Mouse (Mus musculus) B cell, adult 2 months (primary cell): Measurements from ENCODE around the gene Supt7l.
A peak's percentile ranks its signal among the peaks of the same experiment; 100 is the strongest.

Experiments
- DNase-seq, 2 experiments: peaks; one replicate each; pipeline ENCODE4 v3.0.0; 2022

The Supt7l gene

DNA sequence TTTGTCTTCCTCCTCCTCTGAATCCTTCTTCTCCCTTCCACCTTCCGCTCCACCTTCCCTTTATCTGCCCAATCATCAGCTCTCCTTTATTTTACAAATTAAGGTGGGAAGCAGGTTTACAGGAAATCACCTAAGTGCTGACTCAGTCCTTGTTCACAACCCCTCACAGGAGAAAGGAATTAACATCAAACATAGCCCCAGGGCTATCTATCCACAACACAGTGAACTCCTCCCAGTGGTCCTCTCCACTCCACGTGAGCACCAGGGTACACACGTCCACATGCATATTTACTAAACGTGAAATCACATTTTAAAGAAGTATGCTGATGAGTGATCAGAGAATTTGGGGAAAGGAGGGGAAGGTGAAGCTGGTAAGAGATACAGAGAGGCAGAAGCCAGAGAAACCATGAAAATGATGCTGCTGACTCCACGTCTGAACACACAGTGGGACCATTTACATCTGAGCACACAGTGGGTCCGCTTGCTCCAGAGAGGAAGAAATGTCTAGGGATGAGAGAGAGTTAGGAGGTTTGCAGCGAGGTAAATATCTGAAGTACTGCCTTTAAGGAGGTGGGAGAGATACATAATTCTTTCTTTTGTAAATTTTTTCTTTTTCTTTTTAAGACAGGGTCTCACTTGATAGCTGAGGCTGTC is 38.4 kb downstream of the Supt7l start:
- no peak for DNase-seq

DNA sequence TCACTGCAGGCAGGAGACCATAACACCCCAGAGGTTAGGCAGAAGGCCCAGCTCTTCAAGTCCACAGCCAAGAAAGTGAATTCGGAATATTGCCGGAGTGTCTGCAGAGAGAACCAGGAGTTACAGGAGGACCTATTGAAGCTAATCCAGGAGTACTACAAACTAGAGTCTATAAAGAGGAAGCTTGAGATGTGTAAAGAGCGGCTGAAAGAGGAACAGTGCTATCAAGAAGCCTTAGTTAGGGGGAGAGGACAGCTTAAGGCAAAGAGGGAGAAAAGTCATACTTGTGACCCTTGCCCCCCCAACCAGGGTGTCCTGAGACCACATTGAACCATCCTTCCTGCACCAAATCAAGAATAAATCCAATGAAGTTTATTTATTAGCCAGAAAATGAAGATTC is 39.7 kb downstream of the Supt7l start:
- no peak for DNase-seq

DNA sequence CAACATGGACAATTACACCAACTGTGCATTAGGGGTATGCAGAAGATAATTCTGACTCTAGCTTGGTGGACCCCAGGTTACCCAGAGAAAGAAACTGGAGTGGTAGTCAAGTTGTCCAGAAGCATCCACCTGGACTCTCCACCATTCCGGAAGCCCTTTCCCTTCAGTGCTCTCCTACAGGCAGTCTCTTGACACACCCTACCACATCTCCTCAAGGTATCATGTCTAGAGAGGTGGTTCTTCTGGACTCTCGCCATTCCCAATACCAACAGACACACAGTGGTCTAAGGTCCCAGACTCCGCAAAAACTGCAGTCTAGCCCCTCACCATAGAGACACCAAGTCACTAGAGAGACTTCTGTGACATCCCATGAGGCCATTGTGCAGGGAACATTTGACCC is 42.2 kb downstream of the Supt7l start, which contains the start of gene 4930548H24Rik:
Gene 4930548H24Rik, plus strand, starts transcription at position 301 of the 400 bp plus-strand sequence.
- DNase-seq, result no peak

DNA sequence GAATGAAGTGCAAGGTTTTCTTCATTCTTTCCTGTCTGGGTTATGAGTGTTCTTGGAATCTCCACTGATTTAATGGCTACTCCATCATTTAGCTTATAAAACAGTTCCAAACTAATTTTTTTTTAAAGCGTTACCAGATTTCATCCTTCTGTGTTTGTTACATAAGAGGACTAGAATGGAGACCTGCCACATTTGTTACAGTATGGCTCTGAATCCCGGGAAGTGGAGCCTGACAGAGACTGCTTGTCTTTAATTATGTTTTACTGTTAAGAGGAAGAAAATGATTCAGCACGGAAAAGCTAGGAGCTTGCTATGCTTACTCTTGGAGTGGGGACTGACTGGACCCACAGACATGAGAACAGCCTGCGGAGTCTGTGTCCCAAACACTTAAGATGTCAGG is 47.1 kb downstream of the Supt7l start:
- DNase-seq, result no peak

DNA sequence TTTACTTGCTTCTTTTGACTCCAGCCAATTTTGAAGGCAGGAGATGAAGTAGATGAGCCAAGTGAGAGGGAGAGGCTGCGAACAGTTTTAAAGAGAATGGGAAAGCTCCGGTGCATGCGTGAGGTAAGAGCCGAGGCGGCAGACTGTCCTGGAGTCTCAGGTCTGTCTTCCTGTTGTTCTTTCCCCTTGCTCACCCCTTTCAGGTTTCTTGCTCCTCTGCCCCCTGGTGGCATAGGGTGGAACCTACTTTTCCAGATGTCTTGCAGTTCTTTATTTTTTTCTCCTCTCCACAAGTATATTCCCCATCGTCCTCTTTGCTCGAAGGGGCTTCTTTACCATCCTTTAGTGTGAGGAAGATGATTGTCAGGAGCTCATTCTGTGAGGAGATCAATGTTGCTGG is 57.3 kb downstream of the Supt7l start:
- DNase-seq, result peak; percentile 74 to 78

DNA sequence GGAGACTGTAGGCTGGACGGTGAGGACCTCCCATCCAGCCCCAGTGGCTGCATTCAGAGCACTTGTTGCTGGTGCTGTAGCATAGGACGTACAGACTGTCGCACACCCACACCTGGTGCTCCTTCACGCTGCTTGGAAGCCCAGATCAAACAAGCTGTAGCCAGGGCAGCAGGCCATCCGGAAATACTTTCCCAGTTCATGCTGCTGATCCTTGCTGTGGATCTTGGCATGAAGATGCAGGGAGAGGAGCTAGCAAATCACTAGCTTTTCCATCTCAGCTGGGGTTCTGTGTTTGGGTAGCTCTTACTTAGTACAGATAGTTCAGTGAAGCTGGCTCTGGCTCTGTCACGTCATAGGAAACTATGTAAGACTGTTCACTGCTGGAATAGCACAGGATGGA is 57.9 kb downstream of the Supt7l start:
- no peak for DNase-seq

DNA sequence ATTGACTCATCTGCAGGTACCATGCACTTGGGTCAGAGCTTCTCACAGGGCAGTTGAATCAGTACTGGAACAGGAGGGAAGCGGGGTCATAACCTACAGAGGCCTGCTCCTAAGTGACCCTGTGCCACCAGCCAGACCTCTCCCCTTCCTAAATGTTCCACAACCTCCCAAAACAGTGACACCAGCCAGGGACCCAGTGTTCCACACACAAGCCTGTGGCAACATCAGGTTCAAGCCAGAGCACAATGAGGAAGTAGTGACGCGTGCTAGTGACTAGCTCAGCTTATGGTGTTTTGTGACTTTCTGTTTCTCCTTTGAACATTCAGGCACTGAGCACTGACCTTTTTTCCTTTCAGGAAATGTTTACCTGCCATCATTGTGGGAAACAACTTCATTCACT is 59.8 kb downstream of the Supt7l start:
- peak in 1 of 2 experiments; percentile 10 for DNase-seq
